Mouse (Mus musculus) cortical plate, adult 2 months (tissue): Measurements from ENCODE around the gene Cx3cr1.

ENCODE experiments used
- CTCF ChIP-seq: fragments of 200-500 bp; IDR thresholded peaks from 2 replicates; pipeline ENCODE4 v1.5.1; 2011; ENCODE audit warnings: mild to moderate bottlenecking, control low read depth, low read length; ENCODE audit not compliant: insufficient read depth; ENCODE audit errors: extremely low read depth
- POLR2A ChIP-seq: fragments of 200-500 bp; IDR thresholded peaks from 2 replicates; pipeline ENCODE4 v1.6.1; 2011; ENCODE audit warnings: mild to moderate bottlenecking, low read length, control low read depth; ENCODE audit not compliant: insufficient read depth; ENCODE audit errors: extremely low read depth

GRCm38 (mm10) chr9:119977557-119978060 is 92.1 kb downstream of the Cx3cr1 start:
- TF ChIP-seq POLR2A (no peak), CTCF (no peak)
